Mouse (Mus musculus): Measurements from ENCODE around the gene Txnrd2. TPM values are rescaled to one million over a fixed set of nuclear protein-coding genes. Genes with fewer than 3 reads are reported as not detected.

The Txnrd2 gene
- polyA plus RNA-seq, 1 experiment from 2014 or later = 24.8 TPM

- no peak for ATAC-seq
- Histone ChIP-seq H3K27ac (ENCODE audit: low read depth, low read length) (no peak overlapping the region), H3K4me2 (replicated peaks; ENCODE audit: low read depth) (no peak overlapping the region), H3K4me3 (ENCODE audit: low read depth, low read length) (no peak overlapping the region), H3K9ac (ENCODE audit: low read depth, low read length) (no peak overlapping the region), H3K27me3 (replicated peaks; ENCODE audit: control insufficient read depth, insufficient read depth, low read length) (no peaks in the 10 kb centered on the region), H3K36me3 (ENCODE audit: control insufficient read depth, insufficient read depth) (peaks cover 28% of the 10 kb centered on the region; the same call in 1 of the 2 replicates), H3K4me1 (replicated peaks; ENCODE audit: control insufficient read depth, insufficient read depth, low read length) (no peaks in the 10 kb centered on the region), H3K9me3 (ENCODE audit: control insufficient read depth) (no peaks in the 10 kb centered on the region)
- WGBS = 74% methylated on average over 11 of the region's 11 CpGs
- TF ChIP-seq CTCF (IDR thresholded peaks at IDR 0.05; ENCODE audit: low read depth) = no peak
Measured at GRCm38 (mm10) chr16:18471381-18471955, 45.3 kb downstream of the Txnrd2 start.

DNA sequence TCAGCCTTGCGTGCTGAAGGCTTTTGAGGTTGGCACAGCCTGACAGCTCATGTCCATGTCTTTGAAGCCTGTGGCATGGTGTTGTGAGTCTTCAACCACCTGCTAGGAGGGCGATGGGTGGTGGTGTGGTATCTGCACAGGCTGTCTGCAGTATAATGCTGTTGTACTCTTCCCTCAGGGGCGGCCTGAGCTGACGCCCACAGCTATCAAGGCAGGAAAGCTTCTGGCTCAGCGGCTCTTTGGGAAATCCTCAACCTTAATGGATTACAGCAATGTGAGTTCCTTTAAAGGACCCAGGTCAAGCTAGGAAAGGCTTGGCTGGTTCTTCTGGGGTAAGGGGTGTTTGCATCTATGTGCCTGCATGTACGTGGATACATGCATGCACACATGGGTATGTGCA lies 45.8 kb downstream of the Txnrd2 start:
- Histone ChIP-seq H3K27ac (ENCODE audit: low read depth, low read length) (no peak overlapping the region), H3K4me1 (replicated peaks; ENCODE audit: control insufficient read depth, insufficient read depth, low read length) (no peaks in the 10 kb centered on the region), H3K4me2 (replicated peaks; ENCODE audit: low read depth) (no peak overlapping the region), H3K27me3 (replicated peaks; ENCODE audit: control insufficient read depth, insufficient read depth, low read length) (no peaks in the 10 kb centered on the region), H3K36me3 (ENCODE audit: control insufficient read depth, insufficient read depth) (peaks cover 32% of the 10 kb centered on the region; the same call in 1 of the 2 replicates), H3K9ac (ENCODE audit: low read depth, low read length) (no peak overlapping the region), H3K4me3 (ENCODE audit: low read depth, low read length) (no peak overlapping the region), H3K9me3 (ENCODE audit: control insufficient read depth) (no peaks in the 10 kb centered on the region)
- TF ChIP-seq CTCF (IDR thresholded peaks at IDR 0.05; ENCODE audit: low read depth) = no peak
- no peak for ATAC-seq
- WGBS = 91% methylated on average over 6 of the region's 6 CpGs

- H3K4me3 ChIP-seq (ENCODE audit: low read depth, low read length) = no peak overlapping the region
- no peaks in the 10 kb centered on the region for H3K27me3 ChIP-seq (replicated peaks; ENCODE audit: control insufficient read depth, insufficient read depth, low read length)
- H3K4me2 ChIP-seq (replicated peaks; ENCODE audit: low read depth) = no peak overlapping the region
- H3K36me3 ChIP-seq (ENCODE audit: control insufficient read depth, insufficient read depth) = peaks cover 32% of the 10 kb centered on the region; the same call in 1 of the 2 replicates
- TF ChIP-seq CTCF (IDR thresholded peaks at IDR 0.05; ENCODE audit: low read depth) = no peak
- H3K4me1 ChIP-seq (replicated peaks; ENCODE audit: control insufficient read depth, insufficient read depth, low read length) = no peaks in the 10 kb centered on the region
- no peak overlapping the region for H3K27ac ChIP-seq (ENCODE audit: low read depth, low read length)
- 90% methylated on average over 4 of the region's 4 CpGs for WGBS
- H3K9ac ChIP-seq (ENCODE audit: low read depth, low read length) = no peak overlapping the region
- H3K9me3 ChIP-seq (ENCODE audit: control insufficient read depth) = no peaks in the 10 kb centered on the region
- no peak for ATAC-seq
Measured at GRCm38 (mm10) chr16:18472416-18472815, 46.2 kb downstream of the Txnrd2 start.

- WGBS = 67% methylated on average over 8 of the region's 8 CpGs
- Histone ChIP-seq H3K4me2 (replicated peaks; ENCODE audit: low read depth) (no peak overlapping the region), H3K4me1 (replicated peaks; ENCODE audit: control insufficient read depth, insufficient read depth, low read length) (no peaks in the 10 kb centered on the region), H3K27me3 (replicated peaks; ENCODE audit: control insufficient read depth, insufficient read depth, low read length) (no peaks in the 10 kb centered on the region), H3K9ac (ENCODE audit: low read depth, low read length) (no peak overlapping the region), H3K27ac (ENCODE audit: low read depth, low read length) (no peak overlapping the region), H3K4me3 (ENCODE audit: low read depth, low read length) (no peak overlapping the region), H3K9me3 (ENCODE audit: control insufficient read depth) (no peaks in the 10 kb centered on the region), H3K36me3 (ENCODE audit: control insufficient read depth, insufficient read depth) (peaks cover 32% of the 10 kb centered on the region; the same call in 1 of the 2 replicates)
- no peak for TF ChIP-seq CTCF (IDR thresholded peaks at IDR 0.05; ENCODE audit: low read depth)
- 0 out of 2 replicates have a peak, but pooled peaks have one; percentile 52 for ATAC-seq
Measured at GRCm38 (mm10) chr16:18472976-18473375, 46.8 kb downstream of the Txnrd2 start.

GRCm38 (mm10) chr16:18474021-18474420 lies 47.8 kb downstream of the Txnrd2 start:
- Histone ChIP-seq H3K4me1 (replicated peaks; ENCODE audit: control insufficient read depth, insufficient read depth, low read length) (no peaks in the 10 kb centered on the region), H3K9me3 (ENCODE audit: control insufficient read depth) (no peaks in the 10 kb centered on the region), H3K9ac (ENCODE audit: low read depth, low read length) (no peak overlapping the region), H3K27me3 (replicated peaks; ENCODE audit: control insufficient read depth, insufficient read depth, low read length) (no peaks in the 10 kb centered on the region), H3K27ac (ENCODE audit: low read depth, low read length) (no peak overlapping the region), H3K4me3 (ENCODE audit: low read depth, low read length) (no peak overlapping the region), H3K36me3 (ENCODE audit: control insufficient read depth, insufficient read depth) (peaks cover 27% of the 10 kb centered on the region; the same call in 1 of the 2 replicates), H3K4me2 (replicated peaks; ENCODE audit: low read depth) (no peak overlapping the region)
- whole genome bisulfite sequencing = 86% methylated on average over 2 of the region's 2 CpGs
- no peak for TF ChIP-seq CTCF (IDR thresholded peaks at IDR 0.05; ENCODE audit: low read depth)
- no peak for ATAC-seq

GRCm38 (mm10) chr16:18477996-18478395 lies 51.8 kb downstream of the Txnrd2 start:
- Histone ChIP-seq H3K9ac (ENCODE audit: low read depth, low read length) (no peak overlapping the region), H3K27me3 (replicated peaks; ENCODE audit: control insufficient read depth, insufficient read depth, low read length) (no peaks in the 10 kb centered on the region), H3K4me2 (replicated peaks; ENCODE audit: low read depth) (no peak overlapping the region), H3K27ac (ENCODE audit: low read depth, low read length) (no peak overlapping the region), H3K36me3 (ENCODE audit: control insufficient read depth, insufficient read depth) (peaks cover 10% of the 10 kb centered on the region; the same call in 1 of the 2 replicates), H3K4me3 (ENCODE audit: low read depth, low read length) (no peak overlapping the region), H3K9me3 (ENCODE audit: control insufficient read depth) (no peaks in the 10 kb centered on the region), H3K4me1 (replicated peaks; ENCODE audit: control insufficient read depth, insufficient read depth, low read length) (0 out of 2 replicates have a peak, but pooled peaks cover 2% of the 10 kb centered on the region)
- 71% methylated on average over 6 of the region's 6 CpGs for WGBS
- TF ChIP-seq CTCF (IDR thresholded peaks at IDR 0.05; ENCODE audit: low read depth) = peak; percentile 48; the same call in 1 of the 2 replicates
- ATAC-seq = no peak

All from intestine, postnatal 0 days (tissue).